Mouse (Mus musculus): Measurements from ENCODE around the gene Fgf3. TPM values are rescaled to one million over a fixed set of nuclear protein-coding genes. Genes with fewer than 3 reads are reported as not detected.
A peak's percentile ranks its signal among the peaks of the same experiment; 100 is the strongest.
"Not testable (repeated sequence)": the region's sequence is repeated elsewhere in the genome, so short reads cannot be mapped to it uniquely, and the experiment has no call there.

Gene Fgf3
- polyA plus RNA-seq, 1 experiment from 2014 or later: 1.2 TPM

DNA sequence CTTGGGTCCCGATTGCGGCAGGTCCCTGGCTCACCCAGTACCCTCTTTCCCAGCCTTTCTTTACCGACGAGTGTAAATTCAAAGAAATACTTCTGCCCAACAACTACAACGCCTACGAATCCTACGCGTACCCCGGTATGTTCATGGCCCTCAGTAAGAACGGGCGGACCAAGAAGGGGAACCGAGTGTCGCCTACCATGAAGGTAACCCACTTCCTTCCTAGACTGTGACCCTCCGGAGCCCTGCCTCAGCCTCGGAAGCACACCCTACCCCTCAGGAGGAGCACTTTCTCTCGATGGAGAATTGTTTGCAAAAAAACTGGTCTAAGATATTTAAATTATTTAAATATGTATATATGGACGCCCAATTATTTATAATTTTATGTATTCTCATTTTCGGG is 24.8 kb downstream of the Fgf3 start:
- H3K36me3 ChIP-seq (replicated peaks): no peaks in the 10 kb centered on the region
- peaks cover 98% of the 10 kb centered on the region for H3K27me3 ChIP-seq (ENCODE audit: poor library complexity, severe bottlenecking)
- H3K9me3 ChIP-seq: no peaks in the 10 kb centered on the region
- WGBS: 4% methylated on average over 18 of the region's 18 CpGs
- peak; percentile 18 for DNase-seq (ENCODE audit: extremely low spot score, low spot score)
- H3K27ac ChIP-seq: no peak overlapping the region
- H3K4me3 ChIP-seq: no peak overlapping the region
- H3K4me1 ChIP-seq: peaks cover 22% of the 10 kb centered on the region

- H3K9me3 ChIP-seq: no peaks in the 10 kb centered on the region
- 1% methylated on average over 11 of the region's 11 CpGs for WGBS
Observed at GRCm38 (mm10) chr7:144863196-144863595, 25.3 kb downstream of the Fgf3 start.

DNA sequence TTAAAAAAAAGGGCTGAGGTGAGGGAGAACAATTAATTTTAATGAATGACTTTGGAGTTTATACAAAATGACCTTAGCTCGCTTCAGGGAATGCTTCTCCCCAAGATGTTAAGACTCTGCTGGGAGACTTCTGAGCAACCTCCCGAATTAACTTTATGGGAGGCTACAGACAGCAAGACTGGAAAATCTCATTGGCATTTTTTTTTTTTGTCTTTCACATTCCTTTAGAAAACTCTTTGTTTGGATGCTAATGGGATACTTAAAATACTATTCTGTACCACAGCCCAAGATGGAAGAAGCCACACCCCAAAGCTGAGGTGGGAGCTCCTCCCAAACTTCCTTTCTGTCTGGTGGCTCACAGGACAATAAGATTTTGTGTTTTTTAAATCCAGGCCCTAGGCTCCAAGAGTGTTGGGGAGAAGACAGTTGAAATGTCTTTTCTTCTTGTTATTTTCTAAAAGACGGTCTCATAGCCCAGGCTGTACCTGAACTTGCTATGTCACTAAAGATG is 26.3 kb downstream of the Fgf3 start:
- Histone ChIP-seq H3K27me3 (ENCODE audit: poor library complexity, severe bottlenecking) (peaks cover 90% of the 10 kb centered on the region), H3K27ac (no peak overlapping the region), H3K4me3 (no peak overlapping the region), H3K9me3 (no peaks in the 10 kb centered on the region), H3K4me1 (peaks cover 22% of the 10 kb centered on the region), H3K36me3 (replicated peaks) (no peaks in the 10 kb centered on the region)
- WGBS: 40% methylated on average over 3 of the region's 3 CpGs
- no peak for DNase-seq (ENCODE audit: extremely low spot score, low spot score)

More at GRCm38 (mm10) chr7:144863196-144863595, 25.3 kb downstream of the Fgf3 start:
- peaks cover 22% of the 10 kb centered on the region for H3K4me1 ChIP-seq
- no peak overlapping the region for H3K4me3 ChIP-seq
- peaks cover 94% of the 10 kb centered on the region for H3K27me3 ChIP-seq (ENCODE audit: poor library complexity, severe bottlenecking)
- H3K36me3 ChIP-seq (replicated peaks): no peaks in the 10 kb centered on the region
- H3K27ac ChIP-seq: no peak overlapping the region
- DNase-seq (ENCODE audit: extremely low spot score, low spot score): peak; percentile 25

- H3K9me3 ChIP-seq: no peaks in the 10 kb centered on the region
- peaks cover 7% of the 10 kb centered on the region for H3K4me1 ChIP-seq
- H3K4me3 ChIP-seq: no peak overlapping the region
- DNase-seq (ENCODE audit: extremely low spot score, low spot score): no peak
- peaks cover 73% of the 10 kb centered on the region for H3K27me3 ChIP-seq (ENCODE audit: poor library complexity, severe bottlenecking)
- H3K36me3 ChIP-seq (replicated peaks): no peaks in the 10 kb centered on the region
- H3K27ac ChIP-seq: no peak overlapping the region
- WGBS: 82% methylated on average over 4 of the region's 4 CpGs
Observed at GRCm38 (mm10) chr7:144867161-144867560, 29.3 kb downstream of the Fgf3 start.

- Histone ChIP-seq H3K4me1 (peaks cover 5% of the 10 kb centered on the region), H3K36me3 (replicated peaks) (no peaks in the 10 kb centered on the region), H3K4me3 (no peak overlapping the region), H3K27me3 (ENCODE audit: poor library complexity, severe bottlenecking) (peaks cover 73% of the 10 kb centered on the region), H3K27ac (no peak overlapping the region), H3K9me3 (no peaks in the 10 kb centered on the region)
- no peak for DNase-seq (ENCODE audit: extremely low spot score, low spot score)
- 82% methylated on average over 8 of the region's 8 CpGs for WGBS
Observed at GRCm38 (mm10) chr7:144867602-144868001, 29.7 kb downstream of the Fgf3 start.

DNA sequence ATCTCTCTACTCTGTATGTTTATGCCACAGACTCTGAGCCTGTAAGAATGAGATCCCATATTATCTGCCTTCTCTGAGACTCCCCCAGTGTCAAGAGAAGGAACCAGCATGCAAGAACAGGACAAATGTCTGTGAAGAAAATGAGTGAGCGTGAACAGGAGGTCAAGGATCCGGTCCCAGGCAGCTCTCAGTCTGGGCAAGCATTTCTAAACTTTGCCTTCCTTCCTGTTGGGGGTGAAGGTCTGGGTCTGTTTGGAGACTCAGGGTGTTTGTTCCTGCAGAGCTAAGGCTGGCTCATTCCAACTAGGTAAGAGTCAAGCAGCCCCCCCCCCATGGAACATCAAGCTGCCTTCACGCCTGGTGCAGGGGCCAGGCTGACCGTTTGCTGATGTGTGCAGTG is 34.5 kb downstream of the Fgf3 start:
- 76% methylated on average over 4 of the region's 4 CpGs for whole genome bisulfite sequencing
- H3K4me1 ChIP-seq: peaks cover 25% of the 10 kb centered on the region
- DNase-seq (ENCODE audit: extremely low spot score, low spot score): no peak
- H3K9me3 ChIP-seq: no peaks in the 10 kb centered on the region
- H3K4me3 ChIP-seq: no peak overlapping the region
- no peaks in the 10 kb centered on the region for H3K36me3 ChIP-seq (replicated peaks)
- H3K27me3 ChIP-seq (ENCODE audit: poor library complexity, severe bottlenecking): peaks cover 68% of the 10 kb centered on the region
- no peak overlapping the region; the same call in 1 of the 2 replicates for H3K27ac ChIP-seq

GRCm38 (mm10) chr7:144873160-144873559 is 35.3 kb downstream of the Fgf3 start:
- H3K4me1 ChIP-seq: peaks cover 25% of the 10 kb centered on the region
- DNase-seq (ENCODE audit: extremely low spot score, low spot score): no peak
- no peak overlapping the region for H3K4me3 ChIP-seq
- peaks cover 72% of the 10 kb centered on the region for H3K27me3 ChIP-seq (ENCODE audit: poor library complexity, severe bottlenecking)
- no peak overlapping the region for H3K27ac ChIP-seq
- no peaks in the 10 kb centered on the region for H3K36me3 ChIP-seq (replicated peaks)
- no peaks in the 10 kb centered on the region for H3K9me3 ChIP-seq
- WGBS: 72% methylated on average over 4 of the region's 4 CpGs

DNA sequence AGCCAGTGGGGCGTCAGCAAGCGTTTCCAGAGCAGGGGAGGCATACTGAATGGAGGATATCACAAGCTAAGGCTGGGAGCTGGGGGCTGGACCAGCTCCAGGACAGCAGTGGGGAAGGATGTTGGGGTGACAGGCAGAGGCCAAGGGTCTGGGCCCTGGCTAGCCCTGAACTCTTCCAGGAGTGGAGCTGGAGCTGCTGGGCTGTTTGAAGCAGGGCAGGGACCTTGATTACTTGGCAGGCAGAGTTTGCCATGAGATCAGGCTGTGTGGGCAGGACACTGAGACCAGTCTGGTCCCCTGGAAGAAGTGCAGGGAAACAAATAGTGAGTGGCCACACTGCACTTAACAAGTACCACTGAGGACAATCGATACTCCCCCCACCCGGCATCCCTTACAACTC is 36.3 kb downstream of the Fgf3 start:
- WGBS: 66% methylated on average over 4 of the region's 4 CpGs
- H3K27me3 ChIP-seq (ENCODE audit: poor library complexity, severe bottlenecking): peaks cover 70% of the 10 kb centered on the region
- no peak overlapping the region for H3K27ac ChIP-seq
- no peak overlapping the region for H3K4me3 ChIP-seq
- H3K36me3 ChIP-seq (replicated peaks): no peaks in the 10 kb centered on the region
- H3K9me3 ChIP-seq: no peaks in the 10 kb centered on the region
- peaks cover 25% of the 10 kb centered on the region for H3K4me1 ChIP-seq
- no peak for DNase-seq (ENCODE audit: extremely low spot score, low spot score)

- Histone ChIP-seq H3K4me1 (peaks cover 20% of the 10 kb centered on the region), H3K27ac (no peak overlapping the region), H3K36me3 (replicated peaks) (no peaks in the 10 kb centered on the region), H3K9me3 (no peaks in the 10 kb centered on the region), H3K27me3 (ENCODE audit: poor library complexity, severe bottlenecking) (peaks cover 62% of the 10 kb centered on the region), H3K4me3 (no peak overlapping the region)
- WGBS: 95% methylated on average over 1 of the region's 1 CpGs
- no peak for DNase-seq (ENCODE audit: extremely low spot score, low spot score)
Observed at GRCm38 (mm10) chr7:144878401-144878800, 40.5 kb downstream of the Fgf3 start.

DNA sequence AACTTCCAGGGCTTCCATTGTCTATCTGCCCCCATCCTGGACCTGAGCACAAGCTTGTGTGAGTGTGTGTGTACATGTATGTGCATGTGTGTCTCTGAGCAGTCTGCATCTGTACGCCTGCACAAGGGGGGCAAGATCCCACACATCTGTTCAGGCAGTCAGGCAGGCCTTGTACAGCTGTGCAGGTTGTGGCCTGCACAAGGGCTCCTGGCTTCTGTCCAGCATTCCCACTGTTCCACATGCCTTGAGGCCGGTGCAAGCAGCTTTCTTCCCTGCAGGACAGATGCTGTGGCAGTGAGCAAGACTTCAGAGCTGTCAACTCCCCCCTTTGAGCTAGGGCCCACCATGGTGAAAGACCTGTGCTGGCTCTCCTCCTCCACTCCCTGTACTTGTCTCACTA is 45.2 kb downstream of the Fgf3 start:
- no peaks in the 10 kb centered on the region for H3K36me3 ChIP-seq (replicated peaks)
- DNase-seq (ENCODE audit: extremely low spot score, low spot score): no peak
- H3K4me3 ChIP-seq: no peak overlapping the region
- 65% methylated on average over 2 of the region's 2 CpGs for WGBS
- 0 out of 2 replicates have a peak overlapping the region, but pooled peaks have one; percentile 2 for H3K27ac ChIP-seq
- H3K27me3 ChIP-seq (ENCODE audit: poor library complexity, severe bottlenecking): peaks cover 43% of the 10 kb centered on the region
- no peaks in the 10 kb centered on the region for H3K9me3 ChIP-seq
- 0 out of 2 replicates have a peak, but pooled peaks cover 3% of the 10 kb centered on the region for H3K4me1 ChIP-seq

- Histone ChIP-seq H3K27ac (no peak overlapping the region), H3K4me3 (no peak overlapping the region), H3K27me3 (ENCODE audit: poor library complexity, severe bottlenecking) (peaks cover 69% of the 10 kb centered on the region), H3K36me3 (replicated peaks) (no peaks in the 10 kb centered on the region), H3K4me1 (peaks cover 22% of the 10 kb centered on the region), H3K9me3 (no peaks in the 10 kb centered on the region)
- no peak for DNase-seq (ENCODE audit: extremely low spot score, low spot score)
- 82% methylated on average over 2 of the region's 2 CpGs for WGBS
Observed at GRCm38 (mm10) chr7:144887672-144888071, 49.8 kb downstream of the Fgf3 start.

DNA sequence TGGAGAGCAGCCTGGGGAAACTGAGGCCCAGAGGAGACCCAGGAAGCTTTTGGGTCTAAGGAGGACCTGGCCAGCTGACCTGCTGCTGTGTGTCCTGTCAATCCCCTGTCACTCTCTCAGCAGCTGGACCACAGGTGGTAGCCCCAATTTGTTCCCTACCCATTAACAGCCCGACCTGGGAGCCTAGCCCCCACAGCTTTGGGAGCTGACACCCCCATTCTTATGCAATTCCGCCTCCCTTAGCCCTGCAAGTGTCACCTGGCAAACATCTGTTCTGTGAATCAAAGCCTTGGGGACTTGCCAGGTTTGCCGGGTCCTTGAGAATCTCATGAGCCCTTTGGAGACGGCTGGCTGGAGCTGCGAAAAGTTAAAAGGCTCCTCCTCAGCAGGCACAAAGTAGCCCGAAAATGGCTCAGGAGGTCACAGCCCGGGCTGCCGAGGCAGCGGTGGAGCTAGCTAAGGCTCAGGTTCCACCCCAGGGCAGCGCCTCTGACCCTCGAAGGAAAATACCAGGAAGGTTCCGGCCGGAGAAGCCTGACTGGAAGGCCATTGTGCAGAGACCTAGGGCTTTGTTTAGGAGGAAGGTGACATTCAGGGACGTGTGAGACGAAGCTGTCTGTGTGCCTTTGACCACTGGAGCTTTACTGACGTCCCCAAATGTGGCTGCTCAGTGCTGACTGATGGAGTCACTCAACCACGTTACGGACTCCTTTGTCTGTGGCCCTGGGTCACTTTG is 50.8 kb downstream of the Fgf3 start:
- H3K4me1 ChIP-seq: peaks cover 20% of the 10 kb centered on the region
- peaks cover 80% of the 10 kb centered on the region for H3K27me3 ChIP-seq (ENCODE audit: poor library complexity, severe bottlenecking)
- peak overlapping the region; percentile 46 for H3K27ac ChIP-seq
- no peak for DNase-seq (ENCODE audit: extremely low spot score, low spot score)
- H3K36me3 ChIP-seq (replicated peaks): no peaks in the 10 kb centered on the region
- WGBS: 6% methylated on average over 18 of the region's 18 CpGs
- no peaks in the 10 kb centered on the region for H3K9me3 ChIP-seq
- 0 out of 2 replicates have a peak overlapping the region, but pooled peaks have one; percentile 12 for H3K4me3 ChIP-seq

GRCm38 (mm10) chr7:144890661-144891060 is 52.8 kb downstream of the Fgf3 start:
- Histone ChIP-seq H3K27me3 (ENCODE audit: poor library complexity, severe bottlenecking) (peaks cover 90% of the 10 kb centered on the region), H3K4me1 (peaks cover 38% of the 10 kb centered on the region)
- DNase-seq (ENCODE audit: extremely low spot score, low spot score); H3K4me3 ChIP-seq; H3K27ac ChIP-seq; H3K9me3 ChIP-seq; H3K36me3 ChIP-seq (replicated peaks): not testable (repeated sequence)
- WGBS: 81% methylated on average over 1 of the region's 1 CpGs
